Mouse (Mus musculus) naive thymus-derived CD4-positive, alpha-beta T cell, adult 2 months (primary cell): ENCODE measurements around the gene Mybpc2.

Experiments used
- DNase-seq: peaks from one replicate; pipeline ENCODE4 v3.0.0-alpha.2; 2011; ENCODE audit warnings: low read depth

The Mybpc2 gene

GRCm38 (mm10) chr7:44462218-44463055, 62.0 kb downstream of the Mybpc2 start:
- no peak for DNase-seq

DNA sequence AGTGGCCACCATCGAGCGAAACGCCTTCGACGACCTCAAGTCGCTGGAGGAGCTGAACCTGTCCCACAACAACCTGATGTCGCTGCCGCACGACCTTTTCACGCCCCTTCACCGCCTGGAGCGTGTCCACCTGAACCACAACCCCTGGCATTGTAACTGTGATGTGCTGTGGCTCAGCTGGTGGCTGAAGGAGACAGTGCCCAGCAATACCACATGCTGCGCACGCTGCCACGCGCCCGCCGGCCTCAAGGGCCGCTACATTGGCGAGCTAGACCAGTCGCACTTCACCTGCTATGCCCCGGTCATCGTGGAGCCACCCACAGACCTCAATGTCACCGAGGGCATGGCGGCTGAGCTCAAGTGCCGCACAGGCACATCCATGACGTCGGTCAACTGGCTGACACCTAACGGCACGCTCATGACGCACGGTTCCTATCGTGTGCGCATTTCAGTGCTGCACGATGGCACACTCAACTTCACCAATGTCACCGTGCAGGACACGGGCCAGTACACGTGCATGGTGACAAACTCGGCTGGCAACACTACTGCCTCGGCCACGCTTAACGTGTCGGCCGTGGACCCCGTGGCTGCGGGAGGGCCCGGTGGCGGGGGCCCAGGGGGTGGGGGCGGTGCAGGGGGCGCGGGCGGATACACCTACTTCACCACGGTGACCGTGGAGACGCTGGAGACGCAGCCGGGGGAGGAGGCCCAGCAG, 62.8 kb downstream of the Mybpc2 start:
- no peak for DNase-seq

DNA sequence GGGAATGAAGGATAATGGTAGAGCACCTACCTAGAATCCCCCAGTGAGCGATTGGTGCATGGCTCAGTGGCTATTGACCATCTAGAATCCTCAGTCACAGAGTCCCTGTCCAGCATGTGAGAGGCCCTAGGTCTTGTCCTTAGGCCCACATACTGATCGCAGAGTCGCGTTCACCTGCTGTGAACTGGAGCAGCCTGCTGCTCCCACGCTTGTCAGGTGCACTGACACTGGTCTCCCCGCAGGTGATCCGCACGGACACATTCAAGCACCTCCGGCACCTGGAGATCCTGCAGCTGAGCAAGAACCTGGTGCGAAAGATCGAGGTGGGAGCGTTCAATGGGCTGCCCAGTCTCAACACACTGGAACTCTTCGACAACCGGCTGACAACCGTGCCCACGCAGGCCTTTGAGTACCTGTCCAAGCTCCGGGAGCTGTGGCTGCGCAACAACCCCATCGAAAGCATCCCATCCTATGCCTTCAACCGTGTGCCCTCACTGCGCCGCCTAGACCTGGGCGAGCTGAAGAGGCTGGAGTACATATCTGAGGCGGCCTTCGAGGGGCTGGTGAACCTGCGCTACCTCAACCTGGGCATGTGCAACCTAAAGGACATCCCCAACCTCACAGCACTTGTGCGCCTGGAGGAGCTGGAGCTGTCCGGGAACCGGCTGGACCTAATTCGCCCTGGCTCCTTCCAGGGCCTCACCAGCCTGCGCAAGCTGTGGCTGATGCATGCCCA, 63.5 kb downstream of the Mybpc2 start:
- DNase-seq, result no peak

DNA sequence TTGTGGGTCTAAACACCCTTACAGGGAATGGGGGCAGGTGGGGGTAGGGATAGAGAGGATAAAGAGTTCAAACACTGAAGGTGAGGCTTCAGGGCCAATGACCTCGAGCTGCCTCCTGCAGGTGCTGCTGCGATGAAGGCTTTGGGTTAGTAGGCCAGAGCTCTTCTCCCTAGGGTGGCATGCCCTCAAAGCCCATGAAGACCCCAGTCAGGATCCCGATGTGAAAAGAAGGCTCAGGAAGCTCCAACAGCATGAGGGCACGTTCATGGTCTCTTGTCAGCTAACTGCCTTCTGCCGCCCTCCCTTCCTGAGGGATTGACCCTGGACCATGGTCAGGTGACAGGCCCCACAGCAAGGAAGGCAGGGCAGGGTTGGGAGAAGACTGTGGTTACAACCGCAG, 64.4 kb downstream of the Mybpc2 start:
- no peak for DNase-seq

DNA sequence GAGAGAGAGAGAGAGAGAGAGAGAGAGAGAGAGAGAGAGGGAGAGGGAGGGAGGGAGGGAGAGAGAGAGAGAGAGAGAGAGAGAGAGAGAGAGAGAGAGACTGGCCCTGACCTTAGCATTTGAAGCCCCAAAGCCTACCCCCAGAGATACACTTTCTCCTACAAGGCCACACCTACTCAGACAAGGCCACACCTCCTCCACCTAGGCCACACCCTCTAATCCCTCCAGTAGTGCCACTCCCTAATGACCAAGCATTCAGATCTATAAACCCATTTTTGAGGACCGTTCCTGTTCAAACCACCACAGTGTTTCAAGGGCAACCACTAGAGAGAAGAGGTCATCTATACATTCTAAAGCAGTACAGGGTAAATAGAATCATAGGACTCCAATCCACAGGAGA, 68.2 kb downstream of the Mybpc2 start:
- no peak for DNase-seq

- no peak for DNase-seq
Measured at GRCm38 (mm10) chr7:44453256-44453655, 71.2 kb downstream of the Mybpc2 start.
